Mouse (Mus musculus) brown adipose tissue, adult 24 weeks (tissue): ENCODE measurements at regions not wholly inside any gene's neighbourhood (a gene's known extent, or its start where the extent isn't known, plus 50 kb on each side); places are given as distances from the start of the nearest gene placed in this dataset.

Experiments used
- H3K27ac ChIP-seq: fragments of 200-500 bp; replicated peaks from 2 replicates; pipeline ENCODE4 v1.5.1; 2012; ENCODE audit warnings: low read depth, mild to moderate bottlenecking, low read length
- H3K4me1 ChIP-seq: fragments of 200-500 bp; 2 replicates; pipeline ENCODE4 v1.6.1; 2012; ENCODE audit warnings: low read length, mixed read lengths; ENCODE audit not compliant: control insufficient read depth, insufficient read depth, insufficient read length
- H3K4me3 ChIP-seq: fragments of 200-500 bp; 2 replicates; pipeline ENCODE4 v1.5.1; 2012; ENCODE audit warnings: low read depth, mild to moderate bottlenecking, low read length, moderate library complexity; ENCODE audit not compliant: insufficient read depth

GRCm38 (mm10) chr10:44881967-44882366 is 185.0 kb upstream of the Prep start:
- H3K27ac ChIP-seq: no peak overlapping the region
- H3K4me3 ChIP-seq: no peak overlapping the region
- no peaks in the 10 kb centered on the region; the same call in 1 of the 2 replicates for H3K4me1 ChIP-seq

GRCm38 (mm10) chr10:44877076-44877663 is 189.8 kb upstream of the Prep start:
- no peak overlapping the region for H3K27ac ChIP-seq
- no peak overlapping the region for H3K4me3 ChIP-seq

GRCm38 (mm10) chr10:44873642-44874285 is 193.2 kb upstream of the Prep start:
- Histone ChIP-seq H3K27ac (no peak overlapping the region), H3K4me3 (no peak overlapping the region), H3K4me1 (no peaks in the 10 kb centered on the region)

More at GRCm38 (mm10) chr10:44877076-44877663, 189.8 kb upstream of the Prep start:
- H3K4me1 ChIP-seq: no peaks in the 10 kb centered on the region

- Histone ChIP-seq H3K4me3 (no peak overlapping the region), H3K27ac (no peak overlapping the region), H3K4me1 (no peaks in the 10 kb centered on the region)
Observed at GRCm38 (mm10) chr10:44864191-44864747, 202.7 kb upstream of the Prep start.

- H3K27ac ChIP-seq: no peak overlapping the region
- no peak overlapping the region for H3K4me3 ChIP-seq
- no peaks in the 10 kb centered on the region for H3K4me1 ChIP-seq
Observed at GRCm38 (mm10) chr10:44862360-44862674, 204.7 kb upstream of the Prep start.

GRCm38 (mm10) chr10:44861671-44862359 is 205.2 kb upstream of the Prep start:
- Histone ChIP-seq H3K27ac (no peak overlapping the region), H3K4me3 (no peak overlapping the region), H3K4me1 (no peaks in the 10 kb centered on the region)

- no peak overlapping the region for H3K4me3 ChIP-seq
- H3K4me1 ChIP-seq: no peaks in the 10 kb centered on the region
- H3K27ac ChIP-seq: no peak overlapping the region
Observed at GRCm38 (mm10) chr10:44857444-44857843, 209.6 kb upstream of the Prep start.

- H3K4me3 ChIP-seq: no peak overlapping the region
- H3K4me1 ChIP-seq: no peaks in the 10 kb centered on the region
- H3K27ac ChIP-seq: no peak overlapping the region
Observed at GRCm38 (mm10) chr10:44854109-44854508, 212.9 kb upstream of the Prep start.

GRCm38 (mm10) chr10:44849016-44849415 is 218.0 kb upstream of the Prep start:
- H3K27ac ChIP-seq: no peak overlapping the region
- no peaks in the 10 kb centered on the region for H3K4me1 ChIP-seq
- H3K4me3 ChIP-seq: no peak overlapping the region

GRCm38 (mm10) chr10:44846765-44847164 is 220.2 kb upstream of the Prep start:
- H3K4me1 ChIP-seq: no peaks in the 10 kb centered on the region
- H3K27ac ChIP-seq: no peak overlapping the region
- no peak overlapping the region for H3K4me3 ChIP-seq

GRCm38 (mm10) chr10:44846149-44846548 is 220.9 kb upstream of the Prep start:
- no peaks in the 10 kb centered on the region for H3K4me1 ChIP-seq
- 0 out of 2 replicates have a peak overlapping the region, but pooled peaks have one; percentile 6 for H3K27ac ChIP-seq
- no peak overlapping the region for H3K4me3 ChIP-seq

- H3K4me3 ChIP-seq: no peak overlapping the region
- H3K27ac ChIP-seq: no peak overlapping the region
- no peaks in the 10 kb centered on the region for H3K4me1 ChIP-seq
Observed at GRCm38 (mm10) chr10:44840449-44840848, 226.6 kb upstream of the Prep start.

- Histone ChIP-seq H3K27ac (no peak overlapping the region), H3K4me1 (no peaks in the 10 kb centered on the region), H3K4me3 (no peak overlapping the region)
Observed at GRCm38 (mm10) chr10:44832455-44832854, 234.5 kb upstream of the Prep start.

- no peak overlapping the region for H3K27ac ChIP-seq
- H3K4me3 ChIP-seq: no peak overlapping the region
- no peaks in the 10 kb centered on the region for H3K4me1 ChIP-seq
Observed at GRCm38 (mm10) chr10:44826271-44826670, 240.7 kb upstream of the Prep start.

- Histone ChIP-seq H3K4me3 (no peak overlapping the region), H3K27ac (no peak overlapping the region), H3K4me1 (no peaks in the 10 kb centered on the region)
Observed at GRCm38 (mm10) chr10:44821666-44822065, 245.3 kb upstream of the Prep start.
